8 mouse cellular contexts compared by ENCODE assay signal in the genomic region with DNA sequence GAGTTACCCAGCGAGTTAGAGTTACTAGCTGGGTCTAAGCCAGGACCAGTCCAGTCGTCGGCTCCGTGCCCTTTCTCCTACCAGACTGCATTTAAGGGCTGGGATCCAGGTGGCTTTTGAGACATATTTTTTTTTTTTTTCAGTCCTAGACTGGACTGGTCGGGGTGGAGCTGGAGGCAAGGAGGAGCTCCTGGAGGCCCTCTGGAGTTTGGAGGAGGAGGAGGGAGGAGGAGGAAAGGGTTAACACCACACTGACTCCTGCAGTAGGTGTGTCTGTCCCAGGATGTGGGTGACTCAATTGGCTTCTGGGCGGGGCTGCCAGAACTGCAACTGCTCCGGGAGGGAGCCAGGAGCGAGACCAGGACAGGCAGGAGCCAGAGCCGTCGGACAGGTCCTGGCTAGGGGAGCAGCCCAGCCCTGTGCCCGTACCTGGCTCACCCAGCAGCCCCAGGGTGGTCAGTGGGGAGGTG. TPM values are rescaled to one million over a fixed set of nuclear protein-coding genes. Genes with fewer than 3 reads are reported as not detected.
DNase-seq lines count a peak whose midpoint lies in the region; ATAC-seq lines count a peak whose summit lies in the region.

No protein-coding gene starts in this region.

- peak overlapping the region; percentile 82 for H3K4me2 ChIP-seq in heart, embryonic 14.5 days (ENCODE audit: low read length)
- H3K4me2 ChIP-seq in kidney, embryonic 16.5 days (replicated peaks; ENCODE audit: low read depth, low read length) = peak overlapping the region; percentile 75

- peak overlapping the region in 1 of 2 experiments; percentile 61; a peak in 1 of 4 replicates for H3K27ac ChIP-seq in heart, embryonic 14.5 days (replicated peaks in 1 of 2; ENCODE audit: control insufficient read depth in 1 of 2, insufficient read depth in 1 of 2, low read depth in 2 of 2, low read length in 2 of 2)
- H3K27ac ChIP-seq in kidney, embryonic 16.5 days (ENCODE audit: low read length) = peak overlapping the region; percentile 61

- peaks cover 10 to 21% of the 10 kb centered on the region in 2 experiments; a peak in 3 of 4 replicates for H3K4me1 ChIP-seq in heart, embryonic 14.5 days (ENCODE audit: control insufficient read depth in 2 of 2, insufficient read depth in 2 of 2, low read length in 2 of 2)
- H3K4me1 ChIP-seq in kidney, embryonic 16.5 days (ENCODE audit: insufficient read depth, low read length) = peaks cover 23% of the 10 kb centered on the region

- no peaks in the 10 kb centered on the region for H3K9me3 ChIP-seq in heart, embryonic 14.5 days (ENCODE audit: control insufficient read depth, low read length)
- H3K9me3 ChIP-seq in kidney, embryonic 16.5 days (ENCODE audit: low read length) = no peaks in the 10 kb centered on the region

- peak overlapping the region; percentile 69 for H3K9ac ChIP-seq in heart, embryonic 14.5 days (ENCODE audit: low read length)
- H3K9ac ChIP-seq in kidney, embryonic 16.5 days (replicated peaks; ENCODE audit: low read length) = peak overlapping the region; percentile 67

- H3K36me3 ChIP-seq in heart, embryonic 14.5 days (ENCODE audit: control insufficient read depth, insufficient read depth, low read length) = peaks cover 66% of the 10 kb centered on the region
- H3K36me3 ChIP-seq in kidney, embryonic 16.5 days (ENCODE audit: insufficient read depth, low read length) = peaks cover 43% of the 10 kb centered on the region

- peak; percentile 52 for DNase-seq in right cerebral cortex, adult 18-20 months
- no peak for DNase-seq in right cerebral cortex, adult 2 months (ENCODE audit: low spot score in 2 of 2)
- peak; percentile 93 for DNase-seq in lung, postnatal 36 days
- DNase-seq in thymus, postnatal 4 days = peak; percentile 44
- DNase-seq in layer of hippocampus, postnatal 14 days (ENCODE audit: low spot score in 2 of 2) = no peak

- H3K4me3 ChIP-seq in heart, embryonic 14.5 days (ENCODE audit: control insufficient read depth in 1 of 2, insufficient read depth in 1 of 2, low read depth in 1 of 2, low read length in 2 of 2) = peak overlapping the region; percentile 21 to 41
- peak overlapping the region; percentile 47 for H3K4me3 ChIP-seq in kidney, embryonic 16.5 days (ENCODE audit: low read length)

- ATAC-seq in erythroblast, adult 5-6 weeks (replicated peaks; ENCODE audit: low FRiP score, poor library complexity, severe bottlenecking) = 0 out of 2 replicates have a peak, but pooled peaks have one; percentile 30
- ATAC-seq in heart, embryonic 14.5 days (ENCODE audit: insufficient number of reproducible peaks, insufficient read depth, low FRiP score, low read depth) = peak; percentile 60
- ATAC-seq in kidney, embryonic 16.5 days (ENCODE audit: low FRiP score, low TSS enrichment) = peak; percentile 91

- H3K27me3 ChIP-seq in heart, embryonic 14.5 days (ENCODE audit: control insufficient read depth, insufficient read depth, low read length) = no peaks in the 10 kb centered on the region
- no peaks in the 10 kb centered on the region for H3K27me3 ChIP-seq in kidney, embryonic 16.5 days (ENCODE audit: insufficient read depth, low read length)

- 5% methylated on average over 11 of the region's 11 CpGs for whole genome bisulfite sequencing in heart, embryonic 14.5 days
- WGBS in kidney, embryonic 16.5 days = 6% methylated on average over 11 of the region's 11 CpGs

RNA-seq across cellular contexts. Expression of gene Tnks1bp1, which starts 12.8 kb away (rescaled TPM):
- total RNA-seq in erythroblast, adult 5-6 weeks (2015; ENCODE audit: low replicate concordance) = not detected in 2 replicates
- 1.2 and 1.5 TPM in 2 replicates for total RNA-seq in erythroblast, adult 5-6 weeks (2017; ENCODE audit: low replicate concordance)
- polyA plus RNA-seq in heart, embryonic 14.5 days (2014; fragmentation: Nextera tagmentation; extraction: Ambion mirVana) = 7.3 and 7.7 TPM in 2 replicates
- polyA plus RNA-seq in kidney, embryonic 16.5 days (2015; fragmentation: Nextera tagmentation; extraction: Ambion mirVana) = 34.2 and 40.6 TPM in 2 replicates
- 100 to 1,000 TPM; 128 to 141 TPM for total RNA-seq in layer of hippocampus, postnatal 14 days (2021)

RNA-seq across cellular contexts. Expression of gene P2rx3, which starts 23.4 kb away (rescaled TPM):
- not detected in 2 replicates for total RNA-seq in erythroblast, adult 5-6 weeks (2015; ENCODE audit: low replicate concordance)
- not detected in 2 replicates for total RNA-seq in erythroblast, adult 5-6 weeks (2017; ENCODE audit: low replicate concordance)
- polyA plus RNA-seq in heart, embryonic 14.5 days (2014; fragmentation: Nextera tagmentation; extraction: Ambion mirVana) = 0.69 TPM in 1 of 2 replicates, not detected in the other
- polyA plus RNA-seq in kidney, embryonic 16.5 days (2015; fragmentation: Nextera tagmentation; extraction: Ambion mirVana) = 0.56 and 1.3 TPM in 2 replicates
- 1 to 10 TPM; 2.8 to 3.4 TPM for total RNA-seq in layer of hippocampus, postnatal 14 days (2021)

RNA-seq across cellular contexts. Expression of gene Ssrp1, which starts 23.6 kb away (rescaled TPM):
- 54.8 and 61.9 TPM in 2 replicates for total RNA-seq in erythroblast, adult 5-6 weeks (2015; ENCODE audit: low replicate concordance)
- 111 and 113 TPM in 2 replicates for total RNA-seq in erythroblast, adult 5-6 weeks (2017; ENCODE audit: low replicate concordance)
- 124 and 130 TPM in 2 replicates for polyA plus RNA-seq in heart, embryonic 14.5 days (2014; fragmentation: Nextera tagmentation; extraction: Ambion mirVana)
- 316 and 329 TPM in 2 replicates for polyA plus RNA-seq in kidney, embryonic 16.5 days (2015; fragmentation: Nextera tagmentation; extraction: Ambion mirVana)
- 100 to 1,000 TPM; 104 TPM for total RNA-seq in layer of hippocampus, postnatal 14 days (2021)

Comparison
In these comparisons a context has a peak if more than half of its experiments do, and no peak if none do; other contexts are left out.
1. DNase-seq: peak in right cerebral cortex, adult 18-20 months (single experiment), lung, postnatal 36 days (single experiment) and thymus, postnatal 4 days (single experiment); none in right cerebral cortex, adult 2 months (0 of 2) and layer of hippocampus, postnatal 14 days (0 of 2).
2. ATAC-seq: peak in every context shown above with its lines; median percentile 91 in kidney, embryonic 16.5 days; 60 in heart, embryonic 14.5 days; 30 in erythroblast, adult 5-6 weeks.
3. RNA of gene Tnks1bp1, which starts 12.8 kb away (total RNA-seq): 128 to 141 TPM in layer of hippocampus, postnatal 14 days; 1.2 to 1.5 TPM in erythroblast, adult 5-6 weeks; every median in the first group is over 10 times any median in the second.